Mouse (Mus musculus) heart, embryonic 10.5 days (tissue): Measurements from ENCODE around the gene Vmp1. TPM values are rescaled to one million over a fixed set of nuclear protein-coding genes. Genes with fewer than 3 reads are reported as not detected.

Source experiments
- DNase-seq: peaks from one replicate; pipeline ENCODE4 v3.0.0-alpha.2; 2017; ENCODE audit warnings: low spot score
- H3K27ac ChIP-seq: fragments of 300-500 bp; sonication (generic); 2 replicates; pipeline ENCODE4 v1.5.1; 2016; ENCODE audit warnings: mild to moderate bottlenecking
- H3K27me3 ChIP-seq: fragments of 300-500 bp; sonication (generic); 2 replicates; pipeline ENCODE4 v1.6.1; 2016; ENCODE audit warnings: mild to moderate bottlenecking; ENCODE audit not compliant: poor library complexity, insufficient read depth, severe bottlenecking
- H3K36me3 ChIP-seq: fragments of 300-500 bp; sonication (generic); 2 replicates; pipeline ENCODE4 v1.6.1; 2016; ENCODE audit warnings: mild to moderate bottlenecking, moderate library complexity
- H3K4me1 ChIP-seq: fragments of 300-500 bp; sonication (generic); 2 replicates; pipeline ENCODE4 v1.6.1; 2016; ENCODE audit warnings: mild to moderate bottlenecking
- H3K4me3 ChIP-seq: fragments of 300-500 bp; sonication (generic); 2 replicates; pipeline ENCODE4 v1.5.1; 2016; ENCODE audit warnings: mild to moderate bottlenecking, moderate library complexity
- H3K9me3 ChIP-seq: fragments of 300-500 bp; sonication (generic); 2 replicates; pipeline ENCODE4 v1.6.1; 2016; ENCODE audit warnings: mild to moderate bottlenecking, moderate library complexity
- WGBS: fragments of 180-500 bp; shearing (Covaris S2); methylation state at CpG from one replicate; pipeline ENCODE4 v1.1.7; 2016; 5-methylcytosine and 5-hydroxymethylcytosine counted together
- polyA plus RNA-seq: library from polyadenylated mRNA; unstranded; fragments of >200 nt; fragmentation: Nextera tagmentation; extraction: Ambion mirVana; gene quantifications from 2 replicates; pipeline ENCODE4 v1.2.1, GENCODE M21; 2016

Vmp1 gene
- polyA plus RNA-seq, 1 experiment from 2014 or later = 115 TPM

DNA sequence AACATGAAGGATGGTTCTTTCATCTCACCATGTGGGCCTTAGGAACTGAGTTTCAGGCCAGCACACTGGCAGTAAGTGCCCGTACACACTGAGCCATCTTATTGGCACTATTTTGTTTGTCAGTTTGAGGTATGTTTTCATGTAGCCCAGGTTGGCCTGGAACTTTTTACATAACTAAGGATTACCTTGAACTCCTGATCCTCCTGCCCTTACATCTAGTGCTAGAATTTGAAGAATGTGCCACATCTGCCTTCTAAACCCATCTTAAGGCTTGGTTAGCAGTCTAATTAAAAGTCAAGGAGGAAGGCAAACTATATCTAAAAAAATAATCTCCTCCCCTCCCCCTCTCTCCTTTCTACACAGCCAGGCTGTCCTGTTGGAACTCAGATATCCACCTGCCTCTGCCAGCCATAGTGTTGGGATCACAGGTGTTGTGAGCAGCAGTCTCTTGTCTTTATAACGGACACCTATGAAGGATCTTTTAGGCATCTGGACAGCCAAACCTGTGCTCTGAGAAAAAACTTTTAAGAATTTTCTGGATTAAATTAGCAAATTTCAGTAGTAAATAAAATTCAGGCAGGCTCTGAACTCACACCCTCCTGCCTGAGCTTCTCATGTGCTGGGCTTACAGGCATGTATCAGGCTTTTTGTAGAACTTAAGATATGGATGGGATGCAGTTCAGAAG lies 91.6 kb downstream of the Vmp1 start:
- DNase-seq = no peak
- H3K4me3 ChIP-seq = no peak overlapping the region
- H3K27me3 ChIP-seq = no peaks in the 10 kb centered on the region
- H3K9me3 ChIP-seq = no peaks in the 10 kb centered on the region
- 82% methylated on average over 2 of the region's 2 CpGs for WGBS
- peaks cover 26% of the 10 kb centered on the region for H3K4me1 ChIP-seq
- H3K27ac ChIP-seq = no peak overlapping the region
- 0 out of 2 replicates have a peak, but pooled peaks cover 4% of the 10 kb centered on the region for H3K36me3 ChIP-seq

GRCm38 (mm10) chr11:86591301-86591845 lies 92.3 kb downstream of the Vmp1 start:
- 83% methylated on average over 4 of the region's 4 CpGs for WGBS
- H3K9me3 ChIP-seq = no peaks in the 10 kb centered on the region
- DNase-seq = no peak
- H3K27me3 ChIP-seq = no peaks in the 10 kb centered on the region
- H3K4me1 ChIP-seq = peaks cover 26% of the 10 kb centered on the region
- 0 out of 2 replicates have a peak, but pooled peaks cover 4% of the 10 kb centered on the region for H3K36me3 ChIP-seq
- no peak overlapping the region for H3K4me3 ChIP-seq
- H3K27ac ChIP-seq = no peak overlapping the region

GRCm38 (mm10) chr11:86590579-86590978 lies 93.1 kb downstream of the Vmp1 start:
- no peaks in the 10 kb centered on the region for H3K9me3 ChIP-seq
- DNase-seq = no peak
- H3K27ac ChIP-seq = no peak overlapping the region
- H3K27me3 ChIP-seq = no peaks in the 10 kb centered on the region
- 0 out of 2 replicates have a peak, but pooled peaks cover 4% of the 10 kb centered on the region for H3K36me3 ChIP-seq
- H3K4me3 ChIP-seq = no peak overlapping the region
- H3K4me1 ChIP-seq = peaks cover 26% of the 10 kb centered on the region
- 89% methylated on average over 10 of the region's 10 CpGs for WGBS

GRCm38 (mm10) chr11:86590066-86590465 lies 93.6 kb downstream of the Vmp1 start:
- peaks cover 30% of the 10 kb centered on the region for H3K4me1 ChIP-seq
- 0 out of 2 replicates have a peak, but pooled peaks cover 4% of the 10 kb centered on the region for H3K36me3 ChIP-seq
- WGBS = 86% methylated on average over 4 of the region's 4 CpGs
- no peaks in the 10 kb centered on the region for H3K9me3 ChIP-seq
- no peak for DNase-seq
- H3K27me3 ChIP-seq = no peaks in the 10 kb centered on the region
- H3K27ac ChIP-seq = no peak overlapping the region
- no peak overlapping the region for H3K4me3 ChIP-seq

DNA sequence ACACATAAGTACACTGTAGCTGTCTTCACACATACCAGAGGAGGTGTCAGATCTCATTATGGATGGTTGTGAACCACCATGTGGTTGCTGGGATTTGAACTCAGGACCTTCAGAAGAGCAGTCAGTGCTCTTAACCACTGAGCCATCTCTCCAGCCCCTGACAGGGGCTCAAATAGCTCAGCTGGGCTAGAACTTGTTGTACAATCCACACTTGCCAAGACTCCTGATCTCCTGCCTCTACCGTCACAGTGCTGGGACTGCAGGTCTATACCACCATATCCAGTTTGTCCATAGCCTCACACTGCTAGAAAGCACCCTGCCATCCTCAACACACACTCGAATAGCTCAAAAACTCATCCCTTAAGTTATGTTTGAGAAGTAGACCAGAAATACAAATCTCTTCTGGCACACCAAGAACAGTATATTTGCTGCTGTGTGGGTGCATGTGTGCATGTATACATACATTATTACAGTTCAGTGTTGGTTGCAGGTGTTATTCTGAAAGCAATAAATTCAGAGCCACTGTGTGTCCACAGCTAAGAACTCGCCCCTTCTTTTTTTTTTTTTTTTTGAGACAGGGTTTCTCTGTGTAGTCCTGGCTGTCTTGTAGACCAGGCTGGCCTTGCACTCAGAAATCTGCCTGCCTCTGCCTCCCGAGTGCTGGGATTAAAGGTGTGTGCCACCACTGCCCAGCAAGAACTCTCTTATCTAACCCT lies 94.9 kb downstream of the Vmp1 start:
- H3K4me1 ChIP-seq = peaks cover 25% of the 10 kb centered on the region
- no peak overlapping the region for H3K4me3 ChIP-seq
- H3K27ac ChIP-seq = no peak overlapping the region
- H3K36me3 ChIP-seq = no peaks in the 10 kb centered on the region
- DNase-seq = no peak
- WGBS = 86% methylated on average over 4 of the region's 4 CpGs
- H3K27me3 ChIP-seq = no peaks in the 10 kb centered on the region
- H3K9me3 ChIP-seq = no peaks in the 10 kb centered on the region

DNA sequence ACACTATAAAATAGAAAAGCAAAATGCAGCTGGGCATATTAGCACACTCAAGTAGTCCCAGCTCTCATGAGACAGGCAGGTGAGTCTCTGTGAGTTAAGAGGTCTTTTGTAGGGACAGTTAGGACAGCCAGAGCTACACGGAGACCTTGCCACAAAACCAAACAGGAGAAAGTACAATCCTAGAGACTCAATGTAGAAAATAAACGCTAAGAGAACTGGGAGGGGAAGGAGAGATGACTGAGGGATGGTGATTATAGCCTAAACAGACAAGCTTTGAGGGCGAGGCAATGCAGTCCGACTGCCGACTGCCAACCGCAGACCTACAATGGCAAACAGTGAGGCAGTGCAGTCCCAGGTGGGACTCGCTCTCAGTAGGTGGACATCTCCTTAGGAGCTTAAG lies 95.8 kb downstream of the Vmp1 start:
- Histone ChIP-seq H3K27me3 (no peaks in the 10 kb centered on the region), H3K4me3 (peak overlapping the region; percentile 70; the same call in 1 of the 2 replicates), H3K36me3 (no peaks in the 10 kb centered on the region), H3K4me1 (peaks cover 18% of the 10 kb centered on the region), H3K27ac (peak overlapping the region; percentile 95), H3K9me3 (no peaks in the 10 kb centered on the region)
- 30% methylated on average over 7 of the region's 7 CpGs for WGBS
- DNase-seq = no peak

GRCm38 (mm10) chr11:86586868-86587792 lies 96.5 kb downstream of the Vmp1 start:
- Histone ChIP-seq H3K4me1 (peaks cover 15% of the 10 kb centered on the region), H3K4me3 (peak overlapping the region; percentile 70), H3K9me3 (no peaks in the 10 kb centered on the region), H3K36me3 (no peaks in the 10 kb centered on the region), H3K27ac (peak overlapping the region; percentile 95), H3K27me3 (no peaks in the 10 kb centered on the region)
- WGBS = 3% methylated on average over 15 of the region's 15 CpGs
- DNase-seq = peak; percentile 92

GRCm38 (mm10) chr11:86586177-86586867 lies 97.3 kb downstream of the Vmp1 start:
- no peak for DNase-seq
- WGBS = 8% methylated on average over 12 of the region's 12 CpGs
- Histone ChIP-seq H3K4me1 (peaks cover 23% of the 10 kb centered on the region), H3K27me3 (no peaks in the 10 kb centered on the region), H3K36me3 (no peaks in the 10 kb centered on the region), H3K27ac (peak overlapping the region; percentile 95), H3K9me3 (no peaks in the 10 kb centered on the region), H3K4me3 (peak overlapping the region; percentile 70)

GRCm38 (mm10) chr11:86585598-86585984 lies 98.0 kb downstream of the Vmp1 start:
- peak overlapping the region; percentile 95 for H3K27ac ChIP-seq
- H3K4me3 ChIP-seq = peak overlapping the region; percentile 70
- 28% methylated on average over 3 of the region's 3 CpGs for WGBS

DNA sequence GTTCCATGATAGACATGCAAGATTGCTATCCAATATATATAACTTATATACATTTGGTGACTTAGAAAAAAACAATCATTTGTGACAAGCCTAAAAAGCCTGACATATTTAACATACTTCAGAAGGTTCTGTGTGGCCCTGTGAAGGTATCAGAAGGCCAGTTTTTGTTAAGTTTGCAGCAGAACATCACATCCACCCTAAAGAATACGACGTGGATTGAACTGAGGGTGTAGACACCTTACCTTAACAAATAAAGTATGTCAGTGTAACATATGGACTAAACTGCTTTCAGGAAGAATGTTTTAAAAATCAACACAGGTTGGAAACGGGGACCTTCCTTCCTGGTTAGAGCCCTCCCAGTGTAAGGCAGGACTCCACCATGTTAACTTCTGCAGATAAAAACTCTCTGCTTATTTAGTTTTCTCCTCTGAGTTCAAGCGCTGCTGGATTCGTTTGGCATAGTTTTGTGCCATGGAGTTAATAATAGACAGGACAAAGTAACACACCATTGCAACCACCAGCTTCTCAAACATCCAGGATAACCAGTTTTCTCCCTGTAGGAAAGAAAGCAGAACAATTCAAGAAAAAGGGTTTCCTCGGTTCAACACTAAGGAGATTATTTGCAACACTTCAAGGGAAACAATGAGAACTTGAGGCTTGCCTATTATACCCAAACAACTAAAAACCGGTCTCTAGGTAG lies 98.6 kb downstream of the Vmp1 start:
- Histone ChIP-seq H3K36me3 (no peaks in the 10 kb centered on the region), H3K4me1 (peaks cover 26% of the 10 kb centered on the region), H3K27ac (peak overlapping the region; percentile 95), H3K4me3 (peak overlapping the region; percentile 70), H3K9me3 (no peaks in the 10 kb centered on the region), H3K27me3 (no peaks in the 10 kb centered on the region)
- WGBS = 60% methylated on average over 7 of the region's 7 CpGs
- DNase-seq = no peak

More at GRCm38 (mm10) chr11:86585598-86585984, 98.0 kb downstream of the Vmp1 start:
- Histone ChIP-seq H3K4me1 (peaks cover 26% of the 10 kb centered on the region), H3K36me3 (no peaks in the 10 kb centered on the region), H3K27me3 (no peaks in the 10 kb centered on the region), H3K9me3 (no peaks in the 10 kb centered on the region)
- no peak for DNase-seq

DNA sequence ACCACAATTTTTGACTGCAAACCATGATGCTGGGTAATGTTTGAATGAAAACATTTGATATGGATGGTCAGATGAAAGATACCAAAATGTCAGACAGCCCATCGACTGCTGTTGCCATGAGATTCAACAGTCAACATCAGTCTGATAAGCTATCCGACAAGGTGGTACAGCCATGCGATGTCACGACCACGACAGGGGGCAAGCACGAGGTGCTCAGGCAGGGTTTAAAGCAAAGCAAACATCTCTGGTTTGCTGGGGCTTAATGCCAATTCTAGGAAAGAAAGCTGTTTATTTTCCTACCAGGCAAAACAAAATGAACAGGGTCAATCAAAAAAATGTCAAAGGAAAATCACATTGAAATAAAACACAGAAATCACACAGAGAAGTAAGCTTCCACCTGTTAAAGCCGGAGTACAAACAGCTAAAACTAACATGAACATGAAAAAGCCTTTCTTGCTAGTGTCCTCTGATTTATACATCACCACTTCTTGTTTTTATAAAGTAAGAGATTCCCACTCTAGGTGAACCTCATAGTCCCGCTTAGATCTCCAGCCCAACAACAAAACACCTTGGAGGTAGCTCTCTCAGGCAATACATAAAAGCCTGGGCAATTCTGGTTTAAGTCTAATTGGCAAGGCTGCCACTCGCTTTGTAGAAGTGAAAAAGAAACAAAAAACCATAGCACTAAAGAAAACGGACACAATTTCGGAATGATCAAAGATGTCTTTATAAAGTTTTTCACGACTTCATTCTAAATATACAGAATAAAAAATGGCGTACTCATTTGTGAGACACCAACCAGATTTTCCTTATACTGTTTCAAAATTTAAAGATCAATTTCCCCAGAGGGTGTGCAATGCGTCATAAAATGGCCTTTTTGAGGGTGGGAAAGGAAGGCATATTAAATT lies 99.4 kb downstream of the Vmp1 start:
- 72% methylated on average over 14 of the region's 14 CpGs for WGBS
- Histone ChIP-seq H3K4me3 (peak overlapping the region; percentile 70; the same call in 1 of the 2 replicates), H3K9me3 (no peaks in the 10 kb centered on the region), H3K27ac (no peak overlapping the region), H3K36me3 (no peaks in the 10 kb centered on the region), H3K4me1 (peaks cover 31% of the 10 kb centered on the region), H3K27me3 (no peaks in the 10 kb centered on the region)
- no peak for DNase-seq
